Mouse (Mus musculus) adrenal gland, postnatal 14 days (tissue): ENCODE data around the gene Inava. TPM values are rescaled to one million over a fixed set of nuclear protein-coding genes. Genes with fewer than 3 reads are reported as not detected.

ENCODE experiments used
- DNase-seq: peaks from one replicate; pipeline ENCODE4 v3.0.0; 2021; ENCODE audit warnings: mixed read lengths
- long read RNA-seq, 2 experiments: library from polyadenylated mRNA; stranded (forward); transcript quantifications; one replicate each; pipeline ENCODE4 v2.0.0; 2021
- total RNA-seq: library from RNA; stranded (reverse); gene quantifications from 2 replicates; pipeline ENCODE4 v1.2.3, GENCODE M21; 2021

Inava gene
- not detected in 2 replicates for total RNA-seq
- long read RNA-seq, experiment 1: 0 reads
- long read RNA-seq, experiment 2: 0 reads

DNA sequence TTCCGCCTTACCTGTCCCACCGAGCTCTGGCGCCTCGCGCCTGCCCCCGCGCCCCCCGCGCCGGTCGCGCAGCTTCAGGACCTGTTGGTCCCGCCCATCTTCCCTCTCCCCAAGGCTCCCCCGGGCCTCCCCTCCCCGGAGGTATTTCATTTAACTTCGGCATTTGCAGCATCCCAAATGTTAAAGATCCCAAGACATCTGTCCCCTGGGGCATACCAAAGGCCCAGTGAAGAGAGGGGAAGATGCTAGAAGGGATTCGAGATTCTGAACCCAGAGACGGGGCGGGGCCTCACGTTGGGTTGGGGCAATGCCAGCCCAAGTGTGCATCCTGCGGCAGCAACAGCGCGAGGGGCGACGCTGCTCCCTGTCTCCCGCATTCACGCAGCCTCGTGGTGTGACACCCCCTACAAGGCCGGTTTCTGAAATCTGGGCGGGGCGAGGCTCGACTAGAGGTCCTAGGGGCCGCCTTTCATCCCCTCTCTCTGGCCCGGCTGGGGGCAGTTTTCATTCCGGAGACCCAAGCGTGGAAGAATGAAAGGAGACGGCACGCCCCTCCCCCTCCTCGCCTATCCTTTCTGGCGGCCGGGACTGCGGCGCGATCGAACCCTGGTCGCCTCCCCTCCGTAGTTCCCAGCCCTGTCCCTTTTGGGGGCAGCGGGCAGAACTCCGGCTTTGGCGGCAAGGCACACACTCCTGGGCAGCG lies at the start of gene Inava:
TSS of gene Inava (minus strand) at position 373 of the 703 bp plus-strand sequence.
- DNase-seq: peak; percentile 49

DNA sequence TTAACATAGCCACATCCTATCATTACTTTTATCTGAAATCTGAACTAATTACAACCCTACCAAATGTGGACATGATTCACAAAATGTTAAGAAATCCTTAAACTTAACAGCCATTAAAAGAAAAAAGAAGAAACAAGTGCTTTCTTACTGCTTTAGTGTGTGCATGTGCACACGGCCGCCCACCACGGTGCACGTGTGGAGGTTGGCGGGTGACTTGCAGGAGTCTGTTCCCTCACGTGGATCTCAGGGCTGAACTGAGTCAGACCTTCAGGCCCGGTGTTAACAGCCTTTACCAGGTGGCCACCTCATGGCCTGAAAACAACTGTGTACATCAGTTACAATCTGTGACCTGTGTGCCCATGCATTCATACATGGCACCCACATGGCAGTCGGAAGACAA lies 43.3 kb upstream of the Inava start:
- DNase-seq: no peak

DNA sequence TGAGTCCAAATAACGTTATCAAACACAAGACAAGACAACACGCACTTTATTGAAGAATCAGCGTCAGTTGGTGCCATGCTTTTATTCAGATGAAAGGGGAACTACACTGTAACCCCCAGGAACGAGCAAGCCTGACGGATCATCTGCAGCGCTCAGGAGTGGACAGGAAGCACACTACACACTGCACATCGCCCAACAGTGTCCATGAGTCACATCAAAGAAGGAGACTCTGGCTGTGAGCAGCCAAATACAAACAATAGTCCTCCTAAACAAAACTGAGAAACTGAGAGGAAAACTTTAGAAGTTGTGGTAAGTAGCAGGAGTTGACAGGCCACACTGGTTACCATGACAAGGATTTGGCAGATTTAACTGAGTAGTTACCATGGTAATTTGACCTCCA lies 34.2 kb upstream of the Inava start:
- no peak for DNase-seq

DNA sequence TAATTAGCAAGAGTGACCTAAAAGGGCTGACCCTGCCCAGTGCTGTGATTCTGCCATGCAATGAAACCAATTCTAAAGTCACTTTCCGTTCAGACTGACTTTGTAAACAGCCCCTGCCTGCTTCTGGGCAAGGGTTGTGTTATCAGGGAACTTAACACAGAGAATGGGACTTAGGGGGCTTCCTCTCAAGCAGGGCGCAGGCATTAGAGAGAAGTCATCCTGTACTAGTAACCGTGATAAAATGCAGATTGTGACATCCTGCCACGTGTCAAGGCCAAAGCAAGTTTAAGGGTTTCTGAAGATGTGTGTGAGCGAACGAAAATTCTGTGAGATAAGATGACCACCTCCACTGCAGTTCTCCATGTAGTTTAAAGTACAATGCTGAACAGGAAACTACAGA lies 32.1 kb upstream of the Inava start:
- no peak for DNase-seq

DNA sequence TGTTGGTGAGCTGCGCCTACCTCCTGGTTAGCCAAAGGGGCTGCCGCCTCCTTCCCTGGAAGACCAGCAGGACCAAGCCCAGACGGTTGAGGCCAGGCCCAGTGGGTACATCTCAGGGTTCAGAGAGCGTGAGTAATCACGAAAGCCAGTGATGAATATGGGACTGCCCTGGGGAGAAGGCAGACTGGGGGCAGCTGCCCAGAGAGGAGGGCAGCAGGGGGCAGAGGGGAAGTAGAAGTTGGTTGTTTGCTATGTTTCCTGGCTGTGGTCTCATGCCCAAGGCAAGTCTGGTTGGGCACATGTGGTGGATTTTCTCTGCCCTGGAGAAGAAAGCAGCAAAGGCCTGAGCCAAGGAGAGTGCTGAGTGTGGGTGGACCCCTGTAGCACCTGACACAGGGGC lies 29.3 kb upstream of the Inava start:
- no peak for DNase-seq

DNA sequence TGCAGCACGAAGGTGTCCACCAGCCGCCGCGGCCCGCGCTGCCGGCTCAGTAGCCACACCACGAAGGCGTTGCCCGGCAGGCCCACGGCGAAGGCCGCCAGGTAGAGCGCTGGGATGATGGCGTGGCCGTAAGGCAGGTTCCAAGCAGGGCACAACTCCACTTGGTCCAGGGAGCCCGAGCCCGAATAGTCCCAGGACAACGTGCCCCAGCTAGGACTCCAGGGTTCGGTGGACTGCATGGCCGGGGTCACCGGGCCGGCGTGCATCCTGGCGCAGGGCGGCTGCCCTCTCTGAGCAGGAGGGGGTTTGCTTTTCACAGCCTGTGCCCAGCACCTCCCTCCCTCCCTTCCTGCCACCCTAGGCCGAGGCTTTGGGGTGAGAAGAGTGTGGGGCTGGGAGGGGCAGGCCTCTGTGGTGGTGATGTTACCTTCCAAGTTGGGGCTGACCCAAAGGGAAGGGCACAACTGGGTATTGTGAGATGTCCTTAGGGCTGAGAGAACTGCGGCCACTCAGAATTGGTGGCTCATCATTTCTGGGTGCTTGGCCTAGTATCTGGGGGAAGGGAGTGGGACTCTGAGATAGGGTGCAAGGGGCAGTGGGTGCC lies 26.7 kb upstream of the Inava start, which contains the start of gene Gpr25:
TSS of gene Gpr25 (minus strand) at position 239 of the 604 bp plus-strand sequence.
- no peak for DNase-seq

DNA sequence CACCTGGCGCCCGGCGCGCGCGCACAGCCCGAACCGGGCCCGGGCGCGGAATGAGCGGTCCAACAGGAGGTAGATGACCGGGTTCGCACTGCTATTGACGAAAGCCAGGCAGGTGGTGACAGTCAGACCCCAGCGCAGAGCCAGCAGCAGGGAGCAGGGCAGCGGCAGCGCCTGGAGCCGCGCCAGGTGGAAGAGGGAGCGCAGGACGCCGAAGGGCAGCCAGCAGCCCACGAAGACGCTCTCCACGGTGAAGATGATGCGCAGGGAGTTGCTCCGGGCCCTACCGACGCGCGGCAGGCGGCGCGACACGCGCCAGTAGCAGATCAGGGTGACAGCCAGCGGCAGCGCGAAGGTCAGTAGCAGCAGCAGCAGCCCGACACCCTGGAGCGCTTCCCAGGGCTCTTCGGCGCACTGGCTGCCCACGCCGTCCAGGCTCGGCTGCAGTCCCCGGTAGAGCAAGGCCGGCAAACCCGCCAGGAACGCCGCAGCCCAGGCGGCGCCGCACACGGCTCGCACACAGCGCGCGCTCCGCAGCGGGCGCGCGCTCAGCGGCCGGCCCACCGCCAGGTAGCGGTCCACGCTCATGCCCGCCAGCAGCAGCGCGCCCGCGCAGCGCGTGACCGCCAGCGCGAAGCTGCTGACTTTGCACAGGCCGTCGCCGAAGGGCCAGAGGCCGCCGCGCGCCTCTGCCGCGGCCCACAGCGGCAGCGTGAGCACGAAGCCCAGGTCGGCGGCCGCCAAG lies 26.0 kb upstream of the Inava start:
- peak; percentile 72 for DNase-seq

DNA sequence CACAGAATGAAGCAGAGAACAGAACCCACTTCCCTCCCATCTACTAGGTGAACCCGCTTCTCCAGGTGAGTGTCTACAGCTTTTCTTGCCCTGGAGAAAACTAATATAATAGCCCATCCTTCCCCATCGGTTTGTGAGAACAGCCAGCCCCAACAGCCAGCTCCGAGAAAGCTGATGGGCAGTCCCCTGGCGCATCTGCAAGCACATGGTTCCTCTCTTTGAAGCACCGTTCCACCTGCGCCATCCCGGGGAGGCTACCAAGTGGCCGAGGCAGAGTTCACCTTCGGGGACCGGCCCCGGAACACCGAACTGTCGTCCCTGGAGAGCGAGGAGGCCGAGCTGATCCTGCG lies 25.5 kb upstream of the Inava start:
- DNase-seq: peak; percentile 10

DNA sequence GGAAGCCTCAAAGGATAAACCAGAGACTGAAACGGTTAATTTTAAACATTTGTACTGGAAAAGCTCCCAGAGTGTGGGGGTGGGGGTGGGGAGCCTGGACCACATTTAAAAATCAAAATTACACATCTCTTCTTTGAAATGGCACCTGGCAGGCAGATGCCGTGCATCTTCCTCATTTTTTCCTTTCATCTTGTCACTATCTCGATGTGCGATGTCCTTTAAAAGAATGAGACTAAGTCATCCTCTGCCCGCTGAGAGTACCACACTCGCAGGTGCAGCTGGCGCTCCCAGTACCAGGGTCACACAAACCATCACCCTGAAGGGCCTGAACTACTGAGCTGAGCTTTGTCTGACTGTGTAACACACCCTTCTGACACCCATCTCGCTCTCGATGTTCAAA lies 24.4 kb upstream of the Inava start:
- DNase-seq: no peak

DNA sequence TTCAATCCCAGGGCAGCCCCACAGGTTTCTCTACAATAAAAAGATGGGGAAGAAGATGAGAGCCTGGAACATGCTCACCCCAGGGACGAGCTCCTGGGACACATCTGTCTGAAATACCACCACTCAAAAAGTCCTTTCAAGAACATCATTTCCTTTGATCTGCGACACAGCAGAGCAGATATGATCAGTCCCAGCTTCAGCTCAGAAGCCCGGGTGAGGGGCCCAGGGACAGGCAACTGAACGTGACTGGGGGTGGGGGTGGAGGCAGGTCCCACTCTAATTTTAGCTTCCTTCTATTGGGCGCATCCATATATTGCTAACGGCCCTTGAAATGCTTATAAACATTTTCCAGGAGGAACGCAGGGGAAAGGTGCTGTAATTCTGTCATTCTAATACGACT lies 21.6 kb upstream of the Inava start:
- DNase-seq: no peak

DNA sequence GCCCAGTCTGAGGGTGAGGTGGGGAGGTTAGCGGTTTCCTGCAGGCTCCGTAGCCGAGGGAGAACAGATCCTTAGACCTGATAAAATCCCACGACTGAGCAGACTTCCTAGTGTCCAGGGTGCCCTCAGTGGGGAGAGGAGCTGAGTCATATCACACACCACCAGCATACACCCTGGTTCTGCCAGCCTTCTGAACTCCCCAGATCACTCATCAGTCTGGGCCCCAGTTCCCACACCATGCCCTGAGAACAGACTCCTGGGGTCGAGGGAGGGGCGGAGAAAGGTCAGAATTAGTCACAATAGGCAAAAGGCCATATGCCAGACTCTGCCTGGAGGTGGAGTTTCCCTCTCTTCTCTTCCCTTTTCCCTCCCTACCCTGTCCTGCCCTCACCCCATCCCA lies 21.1 kb upstream of the Inava start:
- no peak for DNase-seq

DNA sequence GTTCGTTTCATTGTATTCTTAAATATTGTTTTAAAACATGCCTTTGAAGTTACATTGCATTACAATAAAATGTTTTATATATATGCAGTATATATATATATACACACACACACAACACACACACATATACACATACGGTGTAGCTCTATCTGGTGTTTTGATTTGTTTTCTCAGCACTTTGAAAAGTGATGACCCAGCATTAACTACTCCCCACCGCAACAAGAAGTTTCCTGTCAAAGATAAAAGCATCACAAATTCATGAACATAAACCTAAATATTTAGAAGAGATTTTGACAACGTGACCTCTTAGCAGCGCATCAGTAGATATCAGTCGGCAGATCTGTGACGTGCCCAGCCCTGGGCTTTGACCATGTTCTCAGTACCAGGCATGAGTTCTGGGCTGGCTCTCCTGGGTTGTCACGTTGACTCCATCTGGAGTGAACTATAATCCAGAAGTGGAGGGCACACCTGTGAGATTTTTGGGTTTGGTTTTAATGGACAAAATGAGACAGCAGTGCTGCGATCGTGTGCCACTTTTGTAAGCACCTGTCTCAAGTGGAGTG lies 20.5 kb upstream of the Inava start:
- no peak for DNase-seq

DNA sequence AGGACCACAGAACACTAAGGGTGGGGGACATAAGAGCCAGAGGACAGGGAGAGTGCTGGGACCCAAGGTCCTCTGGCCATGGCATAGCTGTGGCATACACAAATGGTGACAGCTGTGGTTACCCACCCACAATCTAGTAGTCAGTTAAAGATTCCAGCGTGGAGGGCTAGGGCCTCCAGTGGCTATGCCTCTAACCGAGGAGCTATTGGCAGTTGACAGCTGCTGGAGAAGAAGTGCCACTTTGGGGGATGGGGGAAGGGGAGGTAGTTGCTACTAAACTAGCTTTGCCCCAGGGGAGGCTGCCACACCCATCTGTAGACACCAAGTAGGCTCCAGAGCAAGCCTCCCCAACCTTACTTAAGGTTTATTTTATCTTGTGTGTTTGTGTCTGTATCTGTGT lies 19.4 kb upstream of the Inava start:
- DNase-seq: no peak

DNA sequence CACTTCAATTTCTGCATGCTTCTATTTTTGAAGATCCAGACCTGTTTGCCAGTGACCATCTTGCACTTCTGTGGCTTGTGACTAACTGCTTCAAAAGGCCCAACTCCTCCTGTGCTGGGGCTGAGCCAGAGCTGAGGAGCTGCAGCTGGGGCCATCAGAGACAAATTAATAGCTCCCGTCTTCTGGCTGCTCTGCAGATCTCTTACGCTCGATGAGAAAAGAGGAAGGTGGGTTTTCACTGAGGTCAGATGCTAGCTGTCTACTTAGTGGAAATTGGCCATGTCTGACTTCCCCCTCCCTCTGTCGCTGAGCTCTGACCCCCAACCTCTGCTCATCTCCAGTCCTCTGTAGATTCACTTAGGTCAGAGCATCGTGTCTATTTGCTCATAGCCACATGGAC lies 15.6 kb upstream of the Inava start:
- DNase-seq: no peak

DNA sequence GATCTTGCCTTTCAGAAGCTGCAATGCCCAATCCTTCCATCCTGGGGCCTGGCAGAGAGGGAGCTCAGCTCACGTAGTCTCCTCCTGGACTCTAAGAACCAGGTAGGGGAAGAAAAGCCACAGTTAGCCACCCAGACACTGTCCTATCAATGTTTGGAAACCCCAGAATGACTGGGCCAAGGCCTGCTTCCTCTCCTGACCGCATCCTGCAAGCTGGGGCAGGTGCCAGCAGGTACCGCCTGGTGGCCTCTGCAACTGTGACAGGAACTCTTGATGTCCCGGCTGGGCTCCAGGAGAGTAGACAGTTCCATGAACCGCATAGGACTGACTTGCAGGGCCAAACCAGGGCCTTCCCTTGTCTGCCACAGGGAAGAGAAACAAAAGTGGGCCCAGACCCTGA lies 13.3 kb upstream of the Inava start:
- DNase-seq: no peak

DNA sequence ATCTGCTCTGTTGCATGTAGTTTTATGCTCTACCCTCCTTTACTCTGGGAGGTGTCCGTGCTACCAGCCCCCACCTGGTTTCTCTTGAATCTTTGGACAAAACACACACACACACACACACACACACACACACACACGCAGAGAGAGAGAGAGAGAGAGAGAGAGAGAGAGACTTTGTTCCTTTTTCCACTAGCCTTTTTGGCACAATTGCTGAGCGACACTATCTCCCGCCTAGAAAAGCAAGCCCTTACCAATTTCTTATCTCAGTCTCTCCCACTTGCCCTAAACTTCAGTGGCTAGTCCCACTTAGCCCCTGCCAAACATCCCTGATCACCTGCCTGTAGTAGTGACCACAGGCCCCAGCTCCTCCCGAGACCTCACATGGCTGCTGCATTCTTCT lies 10.4 kb upstream of the Inava start:
- no peak for DNase-seq

DNA sequence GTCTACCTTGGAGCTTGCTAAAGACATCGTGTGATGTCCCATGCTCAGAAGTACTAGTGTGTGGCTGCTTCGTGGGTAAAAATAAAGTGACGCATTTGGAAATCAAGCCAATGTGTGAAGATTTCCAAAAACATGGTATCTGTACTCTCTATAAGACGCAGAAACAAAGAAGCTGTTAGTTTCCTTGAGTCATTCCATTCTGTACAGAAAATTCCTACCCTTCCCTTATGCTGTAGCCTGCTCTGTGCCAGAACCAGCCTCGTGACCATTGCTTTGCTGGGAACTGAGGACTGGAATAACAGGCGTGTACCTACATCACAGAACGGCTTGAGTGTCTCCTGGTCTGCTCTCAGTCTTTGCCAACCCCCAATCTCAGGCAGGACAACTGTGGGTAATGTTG lies 7.7 kb upstream of the Inava start:
- no peak for DNase-seq

DNA sequence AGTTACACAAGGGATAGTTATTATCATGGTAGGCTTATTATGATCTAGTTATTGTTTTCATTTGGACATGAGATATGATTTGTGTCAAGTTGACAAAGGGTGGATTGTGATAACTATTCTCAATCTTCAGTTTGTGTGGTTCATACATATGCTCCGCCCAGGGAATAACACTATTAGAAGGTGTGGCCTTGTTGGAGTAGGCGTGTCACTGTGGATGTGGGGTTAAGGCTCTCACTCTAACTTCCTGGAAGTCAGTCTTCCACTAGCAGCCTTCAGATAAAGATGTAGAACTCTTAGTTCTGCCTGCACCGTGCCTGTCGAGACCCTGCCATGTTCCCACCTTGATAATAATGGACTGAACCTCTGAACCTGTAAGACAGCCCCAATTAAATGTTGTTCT lies 4.4 kb upstream of the Inava start:
- no peak for DNase-seq

DNA sequence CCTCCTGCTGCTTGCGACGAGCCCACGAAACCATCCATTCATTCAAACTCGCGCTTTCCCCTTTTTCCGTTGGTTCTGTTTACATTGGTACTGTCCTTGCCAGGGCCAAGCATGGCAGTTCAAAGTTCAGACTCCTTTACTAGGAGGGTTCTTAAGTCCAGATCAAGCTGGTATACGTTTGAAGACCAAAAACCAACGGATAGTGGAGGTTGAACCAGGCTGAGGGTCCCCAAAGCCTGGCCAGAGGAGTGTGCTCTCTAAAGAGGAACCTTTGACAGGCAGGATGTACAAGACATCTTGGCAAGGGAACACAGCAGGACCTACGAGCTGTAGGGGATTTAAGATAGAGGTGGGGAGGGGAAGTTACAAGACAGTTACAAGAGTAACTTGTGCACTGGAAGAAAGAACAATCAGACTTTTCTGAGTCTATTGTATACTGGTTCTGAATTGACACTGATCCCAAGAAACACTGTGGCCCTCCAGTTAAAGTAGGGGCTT lies 580 bp upstream of the Inava start:
- DNase-seq: no peak

DNA sequence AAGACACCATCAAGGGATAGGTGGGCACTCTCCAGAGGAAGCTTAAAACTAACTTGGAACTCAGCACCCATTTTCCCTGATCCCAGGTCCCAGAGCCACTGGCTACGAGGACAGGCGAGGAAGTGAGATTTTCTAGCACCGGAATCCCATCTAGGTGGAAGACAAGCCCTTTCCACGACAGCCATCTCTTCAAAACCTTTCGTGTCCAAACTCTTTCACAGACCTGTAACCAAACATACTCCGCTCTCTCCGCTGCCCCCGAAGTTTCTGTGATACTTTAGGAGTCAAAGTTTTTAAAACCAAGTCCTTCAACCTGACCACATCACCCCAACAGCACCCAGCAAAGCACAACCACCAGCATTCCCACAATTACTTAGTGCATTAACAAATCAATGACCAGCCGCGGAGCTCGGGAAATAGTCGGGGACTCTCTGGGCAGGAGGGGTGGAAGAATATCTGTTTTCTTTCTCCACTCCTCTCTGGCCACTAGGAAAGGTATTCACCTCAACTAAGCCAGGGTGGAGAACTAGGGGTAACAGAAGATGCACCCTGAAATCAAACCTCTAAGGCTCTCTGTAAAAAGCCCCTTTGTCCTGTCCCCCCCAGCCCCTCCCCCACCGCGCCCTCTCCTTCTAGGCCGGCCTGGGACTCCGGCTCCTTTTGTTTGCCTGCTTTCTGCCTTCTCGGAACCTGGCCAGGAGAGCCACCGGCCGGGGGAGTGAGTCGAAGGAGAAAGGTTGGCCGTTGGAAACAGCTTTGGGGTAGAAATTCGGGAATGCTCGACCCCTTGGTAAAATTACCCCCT lies 876 bp downstream of the Inava start:
- DNase-seq: no peak

DNA sequence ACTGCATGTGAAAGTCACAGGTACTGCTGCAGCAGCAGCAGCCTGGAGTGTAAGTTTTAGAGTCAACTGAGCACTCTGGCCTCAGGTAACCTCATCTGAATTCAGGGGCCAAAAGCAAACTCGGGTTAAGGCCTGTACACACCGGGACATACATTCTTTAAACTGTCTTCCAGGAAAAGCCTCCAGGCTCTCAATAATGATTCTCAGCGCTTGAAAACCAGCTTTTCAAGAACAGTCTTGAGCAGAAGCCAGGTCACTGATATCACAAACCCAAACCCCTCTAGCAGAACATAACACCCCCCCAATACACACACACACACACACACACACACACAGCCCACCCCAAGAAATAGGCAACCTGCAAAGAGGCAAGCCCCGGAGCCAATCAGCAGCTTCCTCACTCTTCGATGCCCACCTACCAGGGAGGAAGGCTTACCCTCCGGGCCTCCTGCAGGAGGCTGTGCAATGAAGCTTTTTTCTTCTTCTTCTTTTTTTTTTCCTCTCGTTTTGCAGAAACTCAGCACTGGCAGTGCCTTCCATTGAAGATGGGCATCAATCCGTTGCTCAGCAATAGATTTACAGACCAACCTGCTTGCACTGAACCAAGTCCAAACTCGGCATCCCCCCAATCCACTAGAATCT lies 1.7 kb downstream of the Inava start:
- no peak for DNase-seq

DNA sequence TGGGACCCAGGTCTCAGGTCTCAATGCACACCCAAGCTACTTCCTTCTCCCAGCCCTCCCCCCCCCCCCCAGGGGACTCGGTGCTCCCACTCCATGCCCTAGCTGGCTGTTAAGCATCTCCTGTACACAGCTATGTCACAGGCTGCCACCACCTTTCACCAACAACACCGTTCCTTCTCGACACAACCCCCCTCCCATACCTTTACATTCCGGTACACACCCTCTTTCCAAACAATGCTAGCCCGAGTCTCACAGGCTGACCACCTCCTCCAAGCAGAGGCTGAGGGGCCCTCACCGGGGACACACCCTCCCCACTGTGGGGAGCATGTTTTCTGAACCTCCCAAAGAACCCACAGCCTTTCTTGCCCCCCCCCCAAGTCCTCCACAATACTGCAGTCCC lies 2.5 kb downstream of the Inava start:
- DNase-seq: no peak
